Mouse (Mus musculus): Measurements from ENCODE around the gene Dlx5. TPM values are rescaled to one million over a fixed set of nuclear protein-coding genes. Genes with fewer than 3 reads are reported as not detected.

Gene Dlx5
- total RNA-seq, 2 experiments from 2014 or later, result 0.34 TPM; not detected in 1

DNA sequence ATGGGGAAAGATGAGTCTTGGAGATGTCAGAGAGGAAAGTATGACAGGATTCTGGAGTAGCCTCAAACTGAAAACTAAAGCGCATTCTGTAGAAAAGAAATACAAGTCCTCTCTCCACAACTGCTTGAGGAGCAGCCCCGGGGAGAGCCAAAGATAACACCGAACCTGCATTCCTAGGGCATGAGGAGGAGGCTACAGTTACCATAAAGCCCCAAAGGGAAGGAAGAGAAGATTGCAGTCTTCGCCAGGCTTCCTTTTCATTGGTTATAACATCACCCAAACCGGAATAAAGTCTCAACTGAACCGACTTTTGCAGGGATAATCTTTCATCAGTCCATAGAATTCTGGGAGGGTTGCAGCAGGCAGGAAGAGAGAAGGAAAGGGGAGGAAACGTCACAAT is 51.4 kb downstream of the Dlx5 start:
- no peak for DNase-seq (ENCODE audit: low spot score)
- intact Hi-C loops (cut with DNase I), result no loop called here

Other genes with a start within 250 kb of the Dlx5 start
- not detected for gene Dlx6, start 18.8 kb downstream of the Dlx5 start, total RNA-seq (2021)
- 1 to 10 TPM; 4.1 to 4.4 TPM for gene Sdhaf3, start 73.9 kb upstream of the Dlx5 start, total RNA-seq (2021)

All from heart, postnatal 25 days (tissue).